Mouse (Mus musculus) CD4-positive helper T cell, adult 2 months (primary cell): ENCODE data around the gene Iqsec1.

Experiments used
- DNase-seq: peaks from one replicate; pipeline ENCODE4 v3.0.0-alpha.2; 2012; ENCODE audit warnings: low read depth, missing footprints, low spot score

The Iqsec1 gene

DNA sequence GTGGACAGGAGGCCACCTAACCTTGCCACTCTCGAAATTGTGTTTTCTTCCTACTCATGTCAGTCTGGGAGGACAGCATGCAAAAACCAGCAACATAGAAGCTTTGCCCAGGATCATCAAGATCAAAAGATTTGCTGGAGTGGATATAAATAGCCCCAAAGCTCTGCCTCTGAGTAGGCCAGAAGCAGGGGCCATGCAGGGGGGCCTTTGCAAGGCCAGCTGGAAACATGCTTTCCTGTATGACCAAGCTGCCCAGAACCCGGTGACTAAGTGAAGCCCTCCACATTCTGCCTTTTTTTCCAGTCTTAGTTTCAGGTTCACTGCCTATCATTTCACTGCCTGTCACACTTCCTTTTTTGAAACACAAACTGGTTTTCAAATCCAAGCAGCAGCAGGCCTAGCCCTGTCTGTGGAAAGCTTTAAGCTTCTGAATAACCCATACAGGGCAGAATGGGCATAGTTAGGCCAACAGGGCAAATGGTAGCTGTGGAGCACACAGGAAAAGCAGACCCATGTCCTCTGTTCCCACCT is 19.1 kb downstream of the Iqsec1 start:
- no peak for DNase-seq

GRCm38 (mm10) chr6:90953349-90953748 is 35.1 kb downstream of the Iqsec1 start:
- DNase-seq = no peak

DNA sequence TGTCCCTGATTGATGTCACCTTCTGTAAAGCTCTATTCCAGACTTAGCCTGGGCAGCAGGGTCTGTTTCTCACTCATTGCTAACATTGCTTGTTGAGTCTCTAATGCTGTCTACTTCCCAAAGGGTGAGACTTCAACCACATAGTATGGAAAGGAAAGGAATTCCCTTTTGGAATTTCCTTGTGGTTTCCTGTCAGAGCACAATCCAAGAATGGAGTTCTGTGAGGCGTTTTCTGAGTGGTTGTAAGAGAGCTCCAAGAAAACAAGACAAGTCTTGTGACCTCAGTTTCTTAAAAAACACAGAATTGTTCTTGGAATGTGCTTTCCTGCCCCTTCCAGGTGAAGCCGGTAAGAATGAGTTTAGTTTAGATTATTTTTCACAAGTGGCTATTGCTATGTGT is 37.5 kb downstream of the Iqsec1 start:
- DNase-seq = no peak

DNA sequence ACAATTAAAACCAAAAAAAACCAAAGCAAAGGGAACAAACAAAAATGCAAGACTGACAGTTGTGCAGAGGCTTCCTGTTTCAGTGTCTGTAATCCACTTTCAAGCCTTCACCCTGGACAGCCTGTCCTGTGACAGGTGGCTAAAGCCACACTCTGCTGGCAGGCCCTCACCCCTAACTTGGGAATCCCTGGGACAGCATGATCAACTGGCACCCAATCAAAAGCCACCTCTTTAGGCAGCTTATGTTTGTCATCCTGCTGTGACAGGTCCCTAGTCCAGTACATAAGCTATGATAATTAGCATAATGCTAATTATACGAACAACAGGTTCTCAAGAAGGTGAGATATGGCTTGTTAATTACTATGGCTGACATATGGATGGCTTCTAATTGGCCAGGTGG is 40.4 kb downstream of the Iqsec1 start:
- no peak for DNase-seq

GRCm38 (mm10) chr6:90945560-90946230 is 42.8 kb downstream of the Iqsec1 start:
- no peak for DNase-seq

- DNase-seq = no peak
Observed at GRCm38 (mm10) chr6:90941257-90941656, 47.2 kb downstream of the Iqsec1 start.

GRCm38 (mm10) chr6:90933656-90934055 is 54.8 kb downstream of the Iqsec1 start:
- DNase-seq = no peak

DNA sequence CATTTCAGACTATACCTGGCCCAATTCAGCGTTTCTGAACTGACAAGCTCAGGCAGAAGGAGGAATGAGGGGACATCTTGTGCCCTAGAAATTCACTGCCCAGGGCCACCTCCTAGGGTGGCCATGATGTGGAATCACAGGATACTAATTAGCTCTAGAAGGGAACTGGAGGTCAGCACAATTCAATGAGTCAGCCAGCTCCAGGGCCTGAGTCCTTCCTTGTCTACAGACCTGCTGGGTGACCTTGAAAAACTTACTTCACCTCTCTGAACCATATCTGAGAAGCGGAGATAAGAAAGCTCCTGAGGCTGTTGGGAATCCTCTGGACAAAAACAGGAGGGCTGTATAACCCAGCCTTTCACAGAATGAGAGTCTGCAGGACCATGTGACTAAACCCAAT is 59.7 kb downstream of the Iqsec1 start:
- no peak for DNase-seq

GRCm38 (mm10) chr6:90925472-90925871 is 63.0 kb downstream of the Iqsec1 start:
- DNase-seq = no peak

DNA sequence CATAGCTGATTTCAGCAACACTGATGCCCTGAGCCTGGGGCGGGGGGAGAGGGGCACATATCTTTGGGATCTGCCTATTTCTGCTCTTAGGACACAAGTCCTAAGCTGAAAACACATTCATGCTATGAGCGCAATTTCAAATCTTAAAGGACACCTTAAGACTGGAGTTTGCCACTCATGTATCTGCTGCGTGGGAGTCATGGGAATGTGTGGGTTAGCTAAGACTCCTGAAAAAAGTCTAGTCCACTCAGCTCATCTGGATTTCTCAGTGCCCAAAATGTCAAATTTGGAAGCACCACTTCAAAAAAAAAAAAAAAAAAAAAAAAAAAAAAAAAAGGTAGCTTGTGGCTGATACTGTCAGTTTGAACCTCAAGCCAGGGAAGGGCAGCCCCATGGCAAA is 63.7 kb downstream of the Iqsec1 start:
- no peak for DNase-seq

DNA sequence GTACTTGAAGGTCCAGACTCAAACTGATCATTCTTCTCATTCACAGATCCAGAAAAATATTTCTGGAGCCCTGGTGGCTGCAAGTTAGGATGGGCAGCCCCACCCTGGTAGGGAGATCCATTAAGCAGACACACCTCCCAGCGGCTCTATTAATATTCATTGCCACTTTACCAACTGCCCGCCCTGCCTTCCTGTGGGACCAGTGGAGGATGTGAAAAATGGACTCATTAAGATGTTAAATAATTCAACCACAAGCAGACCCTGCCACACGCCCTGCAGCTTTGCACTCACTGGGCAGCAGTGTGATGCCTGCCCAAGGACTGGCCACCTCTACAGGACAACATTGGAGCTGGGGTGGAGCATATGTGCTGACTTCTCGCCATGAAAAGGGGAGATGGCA is 64.1 kb downstream of the Iqsec1 start:
- no peak for DNase-seq

DNA sequence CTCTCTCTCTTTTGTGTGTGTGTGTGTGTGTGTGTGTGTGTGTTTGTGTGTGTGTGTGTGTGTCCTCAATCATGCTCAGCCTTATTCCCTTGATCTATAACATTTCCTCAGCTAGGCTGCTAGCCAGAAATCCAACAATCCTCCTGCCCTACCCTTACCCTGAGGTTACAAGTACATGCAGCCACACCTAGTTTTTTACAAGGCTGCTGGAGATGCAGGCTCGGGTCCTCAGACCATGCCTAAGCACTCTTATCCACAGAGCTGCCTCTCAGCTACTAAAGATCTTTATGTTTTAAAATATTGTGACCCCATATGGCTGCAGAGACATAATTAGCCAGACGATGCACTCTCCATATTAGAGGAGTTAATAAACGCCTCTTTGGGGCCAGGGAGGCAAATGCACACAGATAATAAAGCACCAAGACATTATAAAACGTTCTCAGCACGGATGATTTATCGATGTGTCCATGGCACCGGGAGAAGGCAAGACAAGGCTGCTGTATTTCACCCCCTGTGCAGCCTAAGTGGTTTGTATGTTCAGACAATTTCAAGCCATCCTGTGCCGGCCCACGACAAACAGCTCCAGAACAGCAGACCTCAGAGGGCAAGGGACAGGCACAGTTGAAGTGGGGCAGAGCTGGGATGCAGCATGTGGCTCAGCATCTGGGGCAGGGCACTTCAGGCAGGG is 67.1 kb downstream of the Iqsec1 start:
- no peak for DNase-seq

- DNase-seq = no peak
Observed at GRCm38 (mm10) chr6:90920510-90921220, 67.8 kb downstream of the Iqsec1 start.

- DNase-seq = no peak
Observed at GRCm38 (mm10) chr6:90919636-90920420, 68.7 kb downstream of the Iqsec1 start.

GRCm38 (mm10) chr6:90915585-90915984 is 72.9 kb downstream of the Iqsec1 start:
- no peak for DNase-seq

GRCm38 (mm10) chr6:90913771-90914170 is 74.7 kb downstream of the Iqsec1 start:
- DNase-seq = no peak

GRCm38 (mm10) chr6:90912768-90913167 is 75.7 kb downstream of the Iqsec1 start:
- no peak for DNase-seq

DNA sequence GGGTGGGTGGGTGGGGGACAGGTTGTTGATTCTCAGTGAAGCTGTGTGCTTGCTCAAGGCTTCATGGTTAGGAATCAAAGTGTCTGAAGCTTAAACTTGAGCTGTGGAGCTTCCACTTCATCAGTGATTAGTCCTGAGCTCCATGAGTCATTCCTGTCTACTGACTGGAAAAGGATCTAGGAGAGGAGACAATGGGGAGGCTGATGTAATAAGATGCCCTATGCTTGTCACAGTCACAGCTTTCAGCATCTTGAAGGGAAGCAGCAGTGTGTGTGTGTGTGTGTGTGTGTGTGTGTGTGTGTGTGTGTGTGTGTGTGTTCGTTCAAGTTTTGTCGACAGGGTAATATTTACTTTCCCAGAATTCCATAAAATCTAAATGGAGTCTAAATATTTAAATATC is 84.3 kb downstream of the Iqsec1 start:
- no peak for DNase-seq

- no peak for DNase-seq
Observed at GRCm38 (mm10) chr6:90900302-90900701, 88.2 kb downstream of the Iqsec1 start.

DNA sequence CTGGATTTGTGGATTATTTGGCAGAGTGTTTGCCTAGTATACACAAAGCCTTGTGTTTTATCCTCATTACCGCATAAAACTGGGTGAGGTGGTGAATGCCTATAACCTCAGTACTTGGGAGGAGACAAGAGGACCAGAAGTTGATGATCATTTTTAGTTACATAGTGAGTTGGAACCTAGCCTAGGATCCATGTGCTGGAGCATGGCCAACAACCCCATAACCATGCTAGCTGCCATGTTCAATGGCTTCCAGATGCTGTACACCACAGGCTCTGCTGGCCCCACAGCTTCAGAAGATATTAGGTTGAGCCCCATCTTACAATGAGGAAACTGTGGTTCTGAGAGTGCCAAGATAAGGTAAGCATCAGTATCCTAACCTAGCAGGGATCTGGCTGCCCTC is 89.2 kb downstream of the Iqsec1 start:
- no peak for DNase-seq

DNA sequence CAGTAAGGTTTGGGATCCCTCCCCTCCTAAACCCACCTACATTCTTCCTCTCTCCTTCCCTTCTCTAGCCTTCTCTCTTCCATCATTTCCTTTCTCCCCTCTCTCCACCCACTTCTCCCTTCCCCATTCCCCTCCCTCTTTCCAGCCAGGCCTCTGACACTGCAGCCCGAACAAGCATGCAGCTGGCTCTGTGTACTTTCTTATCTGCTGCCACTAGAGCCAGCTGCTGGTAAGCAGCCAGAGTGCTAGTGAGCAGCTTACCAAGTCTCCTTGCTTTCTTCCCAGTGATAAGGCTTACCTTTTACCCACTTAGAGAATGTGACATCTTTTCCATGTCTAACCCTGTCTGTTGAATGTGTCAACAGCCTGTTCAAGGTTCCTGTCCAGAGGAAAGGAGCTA is 90.4 kb downstream of the Iqsec1 start:
- DNase-seq = no peak

DNA sequence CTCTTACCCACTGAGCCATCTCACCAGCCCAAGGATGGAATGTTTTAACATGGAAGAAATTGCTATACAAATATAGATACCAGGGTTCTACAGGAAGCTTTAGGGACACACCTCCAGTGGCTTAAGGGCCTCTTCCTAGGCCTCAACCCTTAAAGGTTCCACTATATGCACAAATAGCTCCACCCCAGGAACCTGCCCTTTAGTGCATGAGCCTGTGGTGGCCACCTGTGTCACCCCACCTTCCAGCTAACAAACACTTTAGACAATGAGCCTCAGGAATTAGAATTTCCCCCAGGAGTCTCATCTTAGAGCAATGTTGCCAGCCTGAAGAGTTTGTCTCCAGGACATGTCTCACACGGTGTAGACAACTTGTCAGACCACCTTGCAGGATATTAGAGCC is 96.1 kb downstream of the Iqsec1 start:
- DNase-seq = no peak
